Mouse (Mus musculus): ENCODE results near the gene Adat2. TPM values are rescaled to one million over a fixed set of nuclear protein-coding genes. Genes with fewer than 3 reads are reported as not detected.

Gene Adat2
- 2.5 and 3.1 TPM in 2 replicates for polyA plus RNA-seq (2012; rRNA removed)

DNA sequence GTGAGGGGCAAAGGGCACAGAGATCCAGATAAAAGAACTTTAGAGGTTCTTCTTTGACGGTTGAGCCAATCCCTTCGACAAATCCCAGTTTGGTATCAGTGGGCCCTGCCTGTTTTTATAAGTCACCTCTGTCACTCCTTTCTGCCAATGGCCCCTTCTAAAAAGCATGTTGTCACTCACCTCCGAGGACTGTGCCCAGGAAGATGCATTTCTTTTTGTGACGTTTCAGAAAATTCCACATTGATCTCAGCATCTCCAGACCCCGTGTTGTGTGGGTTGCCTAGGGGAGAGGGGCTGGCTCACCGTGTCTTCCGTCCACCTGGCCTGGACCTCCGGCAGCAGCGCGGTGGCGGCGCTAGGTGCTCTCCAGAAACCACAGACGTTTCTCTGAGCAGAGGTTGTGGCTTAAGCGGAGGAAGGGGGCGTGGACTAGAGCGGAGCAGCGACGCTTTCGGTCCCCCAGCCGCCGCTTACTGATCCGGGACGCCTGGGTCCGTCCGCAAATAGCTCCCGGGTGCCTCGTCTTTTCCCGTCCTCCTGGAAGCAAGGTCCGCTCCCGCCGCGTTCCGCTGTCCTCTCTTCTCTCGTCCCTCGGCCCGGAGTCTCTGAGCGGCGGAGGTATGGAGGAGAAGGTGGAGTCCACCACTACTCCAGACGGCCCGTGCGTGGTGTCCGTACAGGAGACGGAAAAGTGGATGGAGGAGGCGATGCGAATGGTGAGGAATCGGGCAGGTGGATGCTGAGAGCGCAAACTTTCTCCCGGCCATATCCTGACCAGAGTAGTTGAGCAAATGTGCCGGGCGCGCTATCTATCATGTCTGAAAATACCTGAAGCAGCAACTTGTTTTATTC, at the start of gene Adat2, which contains the start of gene Pex3:
TSS of gene Adat2 (plus strand) at position 249 of the 852 bp plus-strand sequence.
TSS of gene Pex3 (minus strand) at position 497 of the 852 bp plus-strand sequence.

Other genes starting within 250 kb of the Adat2 start
- 5.6 and 6.1 TPM in 2 replicates for gene Phactr2, start 78.5 kb upstream of the Adat2 start, polyA plus RNA-seq (2012; rRNA removed)
- 43.0 and 45.7 TPM in 2 replicates for gene Fuca2, start 53.4 kb upstream of the Adat2 start, polyA plus RNA-seq (2012; rRNA removed)
- 3.4 and 5.0 TPM in 2 replicates for gene Pex3, start 248 bp downstream of the Adat2 start, polyA plus RNA-seq (2012; rRNA removed)

Measured in colon, adult 2 months (tissue).